Mouse (Mus musculus) telencephalon, adult 2 months (tissue): ENCODE measurements at regions not wholly inside any gene's neighbourhood (a gene's known extent, or its start where the extent isn't known, plus 50 kb on each side); places are given as distances from the start of the nearest gene placed in this dataset.
"Not testable (repeated sequence)": the region's sequence is repeated elsewhere in the genome, so short reads cannot be mapped to it uniquely, and the experiment has no call there.

Experiments used
- DNase-seq: peaks from one replicate; pipeline ENCODE4 v3.0.0-alpha.2; 2011; ENCODE audit warnings: low read depth, low spot score

- no peak for DNase-seq
These were observed 169.5 kb upstream of the Ipo5 start for GRCm38 (mm10) chr14:120741492-120742054.

- no peak for DNase-seq
These were observed 157.0 kb upstream of the Ipo5 start for GRCm38 (mm10) chr14:120754011-120754410.

DNA sequence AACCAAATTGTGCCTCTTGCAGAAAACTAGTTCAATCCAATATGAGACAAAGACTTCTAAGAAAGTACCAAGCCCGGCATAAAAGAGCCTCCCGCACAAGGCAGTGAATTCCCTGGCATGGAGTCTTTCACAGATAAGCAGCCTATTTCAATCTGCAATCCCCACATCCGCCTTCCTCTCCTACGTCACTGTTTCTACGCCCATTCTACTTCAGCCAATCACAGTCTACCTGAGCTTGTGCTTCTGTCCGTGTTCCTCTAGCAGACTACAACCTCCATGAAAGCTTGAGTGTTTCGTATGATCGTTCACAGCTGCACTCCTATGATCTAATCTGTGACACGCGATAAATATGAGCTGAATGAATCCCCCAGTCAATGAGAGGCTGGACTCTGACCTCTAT, 155.6 kb upstream of the Ipo5 start:
- DNase-seq: no peak

DNA sequence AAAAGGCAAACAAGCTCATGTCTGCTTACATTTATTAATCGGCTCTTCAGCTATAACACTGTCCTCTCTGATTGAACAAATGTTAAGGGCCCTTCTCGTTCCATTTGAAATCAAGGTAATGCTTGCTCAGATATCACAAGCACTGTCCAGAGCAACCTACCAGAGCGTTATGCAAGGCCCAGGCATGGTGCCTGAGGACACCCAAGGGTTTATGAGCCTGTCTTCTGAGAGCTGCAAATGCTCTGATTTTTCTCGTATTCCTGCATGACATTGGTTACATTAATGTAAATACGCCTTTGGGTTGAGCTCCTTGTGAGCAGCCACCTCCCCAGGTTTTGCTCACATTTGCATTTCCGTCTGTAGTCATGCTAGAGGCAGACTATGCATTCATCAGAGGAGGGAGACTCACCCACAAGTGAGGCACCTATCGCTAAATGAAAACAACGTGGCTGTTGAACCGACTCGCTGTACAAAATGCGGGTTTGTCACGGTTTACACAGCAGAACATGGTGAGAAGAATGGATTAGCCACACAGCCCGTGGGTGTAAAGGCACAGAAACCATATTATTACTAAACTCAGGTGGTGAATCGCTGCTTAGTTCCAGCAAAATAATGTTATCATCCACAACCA, 152.7 kb upstream of the Ipo5 start:
- no peak for DNase-seq

DNA sequence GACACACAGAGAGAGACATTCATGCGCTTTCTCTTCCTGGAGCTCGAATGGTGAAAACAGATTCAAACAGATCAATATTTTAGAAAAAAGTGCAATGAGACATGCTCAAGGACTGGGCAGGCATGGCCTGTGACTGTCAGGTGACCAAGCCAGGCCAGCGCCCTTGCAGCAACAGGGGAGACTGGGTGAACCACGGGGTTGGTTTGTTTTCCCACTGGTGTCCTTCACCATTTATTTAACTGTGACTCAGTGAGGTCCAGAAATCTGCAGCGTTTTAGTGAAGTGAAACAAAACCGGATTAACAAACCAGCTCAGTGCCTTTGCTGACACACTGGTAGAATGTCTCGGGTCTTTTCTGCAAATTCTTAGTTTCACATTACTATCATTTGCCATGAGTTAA, 148.9 kb upstream of the Ipo5 start:
- DNase-seq: no peak

DNA sequence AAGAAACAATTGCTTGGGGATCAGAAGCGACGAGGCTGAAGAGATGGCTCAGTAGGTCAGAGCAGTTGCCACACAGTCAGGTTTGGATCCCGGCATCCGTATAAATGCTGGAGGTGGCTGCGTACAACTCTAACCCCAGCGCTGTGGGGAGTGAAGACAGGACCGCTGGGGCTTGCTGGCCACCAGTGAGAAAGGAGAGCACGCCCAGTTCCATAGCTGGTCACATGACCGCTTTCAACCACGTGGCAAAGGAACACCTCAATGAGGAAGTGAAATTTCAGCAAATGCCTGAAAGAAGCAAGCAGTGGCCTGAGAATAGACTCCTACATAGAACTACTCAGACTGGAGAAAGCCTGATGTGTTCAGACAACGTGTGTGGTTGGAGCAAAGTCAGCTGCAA, 148.3 kb upstream of the Ipo5 start:
- DNase-seq: no peak

DNA sequence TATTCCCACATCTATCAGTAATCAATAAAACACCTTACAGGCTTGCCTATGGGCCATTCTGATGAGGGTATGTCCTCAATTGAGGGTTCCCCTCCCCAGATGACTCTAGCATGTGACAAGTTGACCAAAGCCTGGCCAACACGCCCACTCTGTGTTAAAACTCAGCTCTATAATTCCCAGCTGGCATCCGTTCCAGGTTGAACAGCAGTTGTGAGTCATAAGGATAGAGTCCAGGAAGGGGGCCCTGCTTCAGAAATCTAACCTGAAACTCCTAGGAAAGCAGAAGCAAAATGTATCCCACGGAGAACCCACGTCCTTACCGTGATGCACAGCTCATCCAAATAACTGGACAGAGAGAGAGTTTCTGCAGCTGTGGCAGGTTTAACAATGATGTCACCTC, 147.2 kb upstream of the Ipo5 start:
- peak; percentile 60 for DNase-seq

DNA sequence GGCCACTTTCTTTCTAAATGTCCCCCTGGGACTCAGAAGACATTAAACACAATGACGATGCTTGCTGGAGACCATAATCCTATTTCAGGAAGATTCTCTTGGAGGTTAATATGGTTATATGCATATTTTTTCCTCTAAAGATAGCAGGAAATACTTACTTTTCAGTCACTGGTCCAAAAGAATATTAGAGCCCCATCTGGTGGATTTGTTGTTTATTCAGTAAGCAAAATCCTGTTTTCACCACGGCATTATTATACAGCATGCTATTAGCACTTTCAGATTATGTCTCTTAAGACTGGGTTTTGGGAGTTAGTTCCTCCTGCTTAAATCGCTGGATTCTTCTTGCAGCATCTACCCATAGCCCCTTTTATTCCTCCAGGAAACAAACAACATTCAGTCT, 146.6 kb upstream of the Ipo5 start:
- DNase-seq: peak; percentile 43

- no peak for DNase-seq
These were observed 144.6 kb upstream of the Ipo5 start for GRCm38 (mm10) chr14:120766451-120766850.

GRCm38 (mm10) chr14:120770579-120770978, 140.4 kb upstream of the Ipo5 start:
- DNase-seq: no peak

DNA sequence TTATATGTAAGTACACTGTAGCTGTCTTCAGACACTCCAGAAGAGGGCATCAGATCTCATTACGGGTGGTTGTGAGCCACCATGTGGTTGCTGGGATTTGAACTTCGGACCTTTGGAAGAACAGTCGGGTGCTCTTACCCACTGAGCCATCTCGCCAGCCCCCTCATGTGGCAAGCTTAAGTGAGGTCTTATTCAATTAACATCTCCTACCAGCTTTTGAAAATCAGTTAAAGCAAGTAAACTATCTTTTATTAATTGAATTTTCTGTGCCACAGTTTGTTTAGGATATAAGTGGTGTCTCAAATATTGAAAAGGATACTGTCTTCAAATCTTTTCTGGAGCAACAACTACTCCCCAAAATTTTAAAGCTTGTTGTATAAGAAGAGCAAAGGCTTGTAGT, 138.0 kb upstream of the Ipo5 start:
- not testable (repeated sequence) for DNase-seq

DNA sequence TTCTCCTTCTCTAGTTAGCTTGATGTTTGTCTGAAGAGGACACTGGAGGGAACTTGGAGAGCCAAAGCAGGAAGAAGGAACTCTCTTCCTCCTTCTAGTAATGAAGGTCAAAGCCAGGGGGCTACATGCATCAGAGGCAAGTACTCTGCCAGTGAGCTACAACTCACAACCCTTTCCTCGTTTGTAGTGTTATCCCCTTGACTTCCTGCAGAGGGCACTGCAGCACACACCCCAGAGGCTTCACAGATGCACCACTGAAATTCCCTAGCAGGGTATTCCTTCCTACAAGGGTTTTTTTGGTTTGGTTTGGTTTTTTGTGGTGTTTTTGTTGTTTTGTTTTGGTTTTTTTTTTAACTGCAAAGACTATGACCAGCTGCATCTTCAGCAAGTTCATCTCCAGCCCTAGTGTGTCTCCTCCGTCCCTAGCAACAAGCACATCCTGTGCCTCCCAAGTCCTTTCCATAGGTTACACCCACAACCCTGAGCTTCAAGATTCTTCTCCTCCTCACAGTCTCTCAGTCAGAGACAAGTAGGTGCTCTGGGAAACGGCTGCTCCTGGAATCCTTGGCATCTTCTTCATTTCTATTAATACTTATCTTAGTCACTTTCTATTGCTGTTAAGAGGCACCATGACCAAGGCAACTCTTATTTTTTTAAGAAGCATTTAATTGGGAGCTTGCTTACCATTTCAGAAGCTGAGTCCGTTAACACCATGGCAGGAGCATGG, 119.0 kb upstream of the Ipo5 start:
- DNase-seq: peak; percentile 69

- DNase-seq: no peak
These were observed 113.0 kb upstream of the Ipo5 start for GRCm38 (mm10) chr14:120797916-120798490.

DNA sequence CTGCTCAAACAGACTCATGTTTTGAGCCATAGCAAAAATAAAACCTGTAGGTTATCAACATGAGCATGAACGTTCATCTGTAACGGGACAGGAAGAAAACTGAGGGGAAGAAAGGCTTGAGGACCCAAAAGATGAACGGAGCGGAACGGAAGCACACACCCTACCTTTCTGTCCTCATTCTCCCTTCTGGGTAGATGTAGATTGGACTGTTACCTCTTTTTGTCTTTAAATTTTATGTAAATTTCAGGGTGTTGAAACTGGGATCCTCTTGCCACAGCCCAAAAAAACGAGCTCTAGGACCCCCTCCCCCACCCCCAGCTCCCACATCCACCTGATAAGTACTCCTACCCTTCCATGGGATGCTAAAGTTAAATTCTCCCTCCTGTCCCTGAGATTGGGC, 107.8 kb upstream of the Ipo5 start:
- no peak for DNase-seq

- no peak for DNase-seq
These were observed 107.3 kb upstream of the Ipo5 start for GRCm38 (mm10) chr14:120803739-120804138.

GRCm38 (mm10) chr14:120804183-120804848, 106.7 kb upstream of the Ipo5 start:
- no peak for DNase-seq

GRCm38 (mm10) chr14:120805137-120805536, 105.9 kb upstream of the Ipo5 start:
- no peak for DNase-seq

DNA sequence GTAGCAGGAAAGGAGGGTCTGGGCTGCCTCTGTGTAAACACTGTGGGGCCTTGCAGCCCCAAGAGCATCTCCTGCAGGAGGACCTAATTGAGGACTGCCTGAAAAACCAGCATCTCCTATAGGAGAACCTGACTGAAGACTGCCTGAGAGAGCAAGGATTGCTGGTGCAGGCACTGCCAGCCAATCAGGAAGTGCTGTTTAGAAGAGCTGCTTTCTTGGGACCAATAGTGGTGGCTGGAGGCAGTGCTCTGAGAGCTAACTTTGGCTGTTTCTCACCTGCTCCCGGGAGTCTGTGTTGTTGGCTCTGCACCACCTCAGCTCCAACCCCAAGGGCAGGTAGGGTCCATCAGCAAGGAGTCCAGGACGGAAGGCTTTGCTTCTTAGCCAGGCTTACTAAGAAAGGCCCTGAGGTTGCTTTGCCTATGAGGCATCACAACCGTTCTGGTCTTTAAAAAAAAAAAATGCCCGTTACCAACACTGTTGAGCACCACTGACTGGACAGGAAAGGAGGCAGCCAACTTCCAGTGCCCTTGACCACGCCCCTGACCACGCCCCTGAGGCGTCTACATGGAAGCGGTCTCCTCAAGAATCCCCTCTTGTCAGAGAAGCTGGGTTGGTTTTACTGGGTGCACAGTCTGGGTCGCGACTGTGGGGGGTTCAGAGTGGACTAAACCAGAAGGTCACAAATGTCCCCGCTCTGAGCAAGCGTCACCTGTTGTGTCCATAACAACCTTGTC, 105.0 kb upstream of the Ipo5 start:
- not testable (repeated sequence) for DNase-seq

DNA sequence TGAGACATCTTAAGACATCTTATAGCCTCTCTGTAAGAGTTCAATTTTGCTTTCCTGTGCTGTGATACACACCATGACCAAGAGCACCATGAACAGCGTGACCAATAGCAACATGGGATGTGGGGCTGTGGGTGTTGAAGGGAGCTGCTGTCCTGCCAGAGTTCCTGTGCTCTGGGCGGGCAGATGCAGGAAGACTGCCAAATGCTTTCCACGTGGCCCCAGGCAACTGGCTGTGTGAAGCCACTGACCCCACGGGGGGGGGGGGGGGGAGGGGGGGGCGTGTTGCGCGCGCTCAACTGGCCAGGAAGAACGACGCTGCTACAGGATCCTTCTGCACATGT, 104.5 kb upstream of the Ipo5 start:
- DNase-seq: no peak

DNA sequence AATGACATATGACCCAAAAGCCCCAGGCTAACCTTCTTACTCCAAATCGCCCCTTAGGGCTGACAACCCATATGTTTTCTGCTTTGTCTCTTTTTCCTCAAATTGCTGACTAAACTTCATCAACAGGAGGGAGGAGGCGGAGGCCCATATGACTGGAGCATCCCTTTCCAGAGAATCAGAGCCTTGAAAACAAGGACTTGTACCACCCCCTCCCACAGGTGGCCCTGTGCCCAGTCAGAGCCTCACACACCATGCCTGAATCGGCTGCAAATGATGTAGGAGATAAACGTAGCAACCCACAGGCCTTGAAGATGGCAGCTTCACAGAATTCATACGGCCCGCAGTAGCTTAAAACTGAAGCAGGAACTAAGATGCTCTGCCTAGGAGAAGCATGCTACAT, 101.7 kb upstream of the Ipo5 start:
- peak; percentile 86 for DNase-seq

GRCm38 (mm10) chr14:120813938-120814337, 97.1 kb upstream of the Ipo5 start:
- DNase-seq: peak; percentile 47

DNA sequence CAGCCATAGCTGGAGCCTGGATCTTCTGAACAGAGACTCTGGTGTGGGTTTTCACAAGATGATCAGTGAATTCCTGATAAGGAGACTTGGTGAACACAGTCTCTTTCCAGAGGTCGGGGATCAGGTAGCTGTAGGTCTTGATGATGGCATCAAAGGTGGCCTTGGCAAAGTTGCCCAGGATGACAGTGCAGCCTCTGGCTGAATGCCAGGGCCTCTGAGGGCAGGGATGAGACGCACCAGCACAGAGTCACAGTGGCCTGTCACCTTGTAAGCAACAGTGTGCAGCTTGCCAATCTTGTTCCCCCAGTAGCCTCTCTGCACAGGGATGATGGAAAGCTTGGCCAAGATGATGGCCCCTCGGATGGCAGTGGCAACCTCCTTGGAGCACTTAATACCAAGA, 95.9 kb upstream of the Ipo5 start:
- not testable (repeated sequence) for DNase-seq
